Mouse (Mus musculus) thymus, adult 2 months (tissue): ENCODE measurements around the gene Phgdh.

Experiments
- CTCF ChIP-seq: fragments of 200-500 bp; IDR thresholded peaks from 2 replicates; pipeline ENCODE4 v1.5.1; 2012; ENCODE audit warnings: mild to moderate bottlenecking, control low read depth, low read length, moderate library complexity, borderline replicate concordance; ENCODE audit not compliant: control insufficient read depth, poor library complexity, insufficient read depth; ENCODE audit errors: extremely low read depth
- POLR2A ChIP-seq: fragments of 200-500 bp; IDR thresholded peaks from 2 replicates; pipeline ENCODE4 v1.6.1; 2012; ENCODE audit warnings: mild to moderate bottlenecking, low read length, control low read depth, moderate library complexity; ENCODE audit not compliant: control insufficient read depth, poor library complexity, insufficient read depth; ENCODE audit errors: extremely low read depth

- TF ChIP-seq POLR2A (0 out of 2 replicates have a peak, but pooled peaks have one; percentile 23), CTCF (no peak)
Measured at GRCm38 (mm10) chr3:98267249-98267651, 72.5 kb downstream of the Phgdh start.
